Mouse (Mus musculus): ENCODE results near the gene Col4a2.

Gene Col4a2

GRCm38 (mm10) chr8:11359846-11360245 lies 47.2 kb downstream of the Col4a2 start:
- no peak for DNase-seq (ENCODE audit: low read depth)

GRCm38 (mm10) chr8:11361546-11362277 lies 49.1 kb downstream of the Col4a2 start:
- no peak for DNase-seq (ENCODE audit: low read depth)

DNA sequence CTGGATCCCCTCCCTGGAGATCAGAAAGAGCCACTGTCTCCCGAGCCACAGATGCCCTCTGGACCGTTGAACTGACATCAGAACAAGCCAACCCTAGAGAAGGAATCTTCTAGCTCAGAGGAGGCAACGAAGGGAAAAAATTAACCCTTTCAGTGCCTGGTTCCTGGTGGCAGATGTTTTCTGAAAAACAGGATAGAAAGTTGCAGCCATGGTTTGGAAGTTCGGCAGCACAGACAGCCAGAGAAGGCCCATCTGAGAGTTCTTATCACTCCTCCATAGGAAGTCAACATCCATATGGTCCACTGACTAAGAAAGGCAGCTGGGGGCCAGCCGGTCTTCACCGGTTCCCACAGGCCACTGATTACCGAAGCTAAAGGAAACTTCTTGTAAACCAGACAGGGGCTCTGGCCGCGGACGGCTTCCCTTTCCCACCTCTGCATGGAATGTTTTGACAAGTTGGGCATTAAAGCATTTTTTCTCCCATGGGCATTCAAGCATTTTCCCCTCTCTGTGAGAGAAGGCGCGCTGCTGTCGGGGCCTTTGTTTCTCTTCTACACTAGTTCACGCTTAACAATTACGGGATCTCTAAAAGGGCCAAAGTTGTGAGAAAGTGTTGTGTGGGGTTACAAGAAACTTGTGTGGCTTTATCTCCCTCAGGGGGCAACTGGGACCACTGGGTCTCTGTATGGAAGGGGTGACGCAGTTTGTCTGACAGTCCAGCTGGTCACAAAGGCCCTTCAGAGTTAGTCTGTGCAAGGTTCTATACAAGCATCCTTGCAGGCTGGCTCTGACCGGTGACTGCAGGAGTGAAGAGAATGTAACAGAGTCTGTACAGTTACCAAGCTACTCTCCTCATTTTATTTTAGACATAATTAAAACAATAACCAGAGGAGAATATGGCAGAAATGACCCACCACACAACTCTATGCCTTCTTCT lies 49.9 kb downstream of the Col4a2 start:
- DNase-seq (ENCODE audit: low read depth): no peak

GRCm38 (mm10) chr8:11363340-11364126 lies 50.9 kb downstream of the Col4a2 start:
- no peak for DNase-seq (ENCODE audit: low read depth)

DNA sequence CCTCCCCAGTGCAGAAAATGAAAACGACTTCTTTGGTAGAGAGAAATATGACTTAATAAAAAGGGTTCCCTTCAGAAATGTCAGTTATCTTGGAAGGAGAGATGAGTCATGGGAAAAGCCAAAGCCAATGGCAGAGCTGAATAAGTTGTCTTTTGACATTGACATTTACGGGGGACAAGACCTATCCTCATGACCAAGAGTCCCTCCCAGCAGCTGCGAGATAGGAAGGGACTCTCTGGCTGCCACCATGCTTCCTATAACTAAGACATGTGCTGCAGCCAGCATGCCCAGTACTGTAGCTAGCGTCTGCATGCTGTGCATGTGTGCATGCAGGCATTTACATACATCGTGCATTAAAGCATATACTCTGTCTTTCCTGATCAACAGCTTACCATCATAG lies 53.6 kb downstream of the Col4a2 start:
- DNase-seq (ENCODE audit: low read depth): no peak

DNA sequence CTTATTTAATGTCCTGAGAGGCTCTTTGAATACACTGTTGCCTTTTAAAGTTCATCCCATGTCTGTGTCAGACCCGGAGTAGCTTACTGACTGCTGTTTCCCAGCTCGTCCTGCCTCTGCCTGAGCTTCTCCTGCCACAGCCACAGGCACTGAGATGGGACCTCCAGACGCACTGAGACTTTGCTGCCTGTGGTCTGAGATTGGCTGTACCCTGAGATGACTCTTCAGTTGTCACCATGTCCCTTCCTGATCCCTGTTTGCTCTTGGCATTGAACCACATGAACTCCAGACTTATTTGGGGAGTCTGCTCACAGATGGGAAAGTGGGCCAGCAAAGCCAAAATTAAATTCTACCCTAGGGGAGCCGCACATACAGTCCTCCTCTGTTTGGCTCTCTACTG lies 54.1 kb downstream of the Col4a2 start:
- no peak for DNase-seq (ENCODE audit: low read depth)

- DNase-seq (ENCODE audit: low read depth): no peak
These were observed 55.1 kb downstream of the Col4a2 start for GRCm38 (mm10) chr8:11367670-11368069.

DNA sequence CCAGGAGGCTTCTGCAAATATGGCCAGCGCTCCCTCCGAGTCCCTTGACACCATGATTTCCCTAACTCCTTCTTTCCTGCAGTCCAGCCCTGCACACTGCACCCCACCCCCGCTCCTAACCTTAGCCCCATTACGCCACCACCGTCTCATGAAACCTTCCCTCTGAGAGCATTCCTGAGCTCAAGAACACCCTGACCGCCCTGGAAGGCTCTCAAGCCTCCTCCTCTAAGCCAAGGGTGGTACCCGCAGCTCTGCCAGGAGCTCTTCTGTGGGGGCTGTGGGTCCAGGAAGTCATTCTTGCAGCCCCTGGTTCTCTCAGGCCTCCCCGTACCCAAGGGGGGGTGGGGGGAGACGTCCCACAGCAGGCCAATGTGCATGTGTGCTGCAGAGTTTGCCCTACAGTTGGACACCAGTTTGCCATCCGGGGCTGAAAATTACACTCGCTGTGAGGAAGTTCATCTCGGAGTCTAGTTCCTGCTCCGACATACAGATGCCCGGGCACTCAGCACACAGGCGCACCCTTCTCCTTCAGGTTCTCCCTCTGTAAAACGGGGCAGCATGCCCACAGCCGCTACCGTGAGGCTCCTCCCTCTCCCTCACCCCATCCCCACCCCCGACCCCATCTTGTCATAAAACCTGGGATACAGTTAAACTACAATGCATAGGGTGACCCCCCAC lies 57.1 kb downstream of the Col4a2 start:
- DNase-seq (ENCODE audit: low read depth): no peak

DNA sequence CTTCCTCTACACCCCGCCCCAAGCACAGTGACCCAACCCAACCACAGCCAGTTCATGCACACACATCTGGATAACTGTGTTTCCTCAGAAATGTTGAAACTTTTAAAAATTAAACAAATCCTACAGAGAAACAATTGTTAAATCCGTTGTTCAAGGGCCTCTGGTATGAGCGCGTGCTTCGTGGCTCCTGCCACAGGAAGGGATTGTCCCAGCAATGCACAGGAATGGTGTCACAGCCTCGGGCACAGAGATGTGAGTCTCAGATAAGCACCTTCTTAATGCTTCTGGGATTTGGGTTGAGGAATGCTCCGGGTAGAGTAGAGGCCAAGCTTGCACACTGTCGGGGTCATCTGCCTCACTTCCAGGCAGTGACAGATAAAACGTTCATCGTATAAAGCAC lies 58.7 kb downstream of the Col4a2 start:
- DNase-seq (ENCODE audit: low read depth): no peak

GRCm38 (mm10) chr8:11372080-11372479 lies 59.5 kb downstream of the Col4a2 start:
- peak; percentile 72 for DNase-seq (ENCODE audit: low read depth)

- no peak for DNase-seq (ENCODE audit: low read depth)
These were observed 61.2 kb downstream of the Col4a2 start for GRCm38 (mm10) chr8:11373643-11374325.

DNA sequence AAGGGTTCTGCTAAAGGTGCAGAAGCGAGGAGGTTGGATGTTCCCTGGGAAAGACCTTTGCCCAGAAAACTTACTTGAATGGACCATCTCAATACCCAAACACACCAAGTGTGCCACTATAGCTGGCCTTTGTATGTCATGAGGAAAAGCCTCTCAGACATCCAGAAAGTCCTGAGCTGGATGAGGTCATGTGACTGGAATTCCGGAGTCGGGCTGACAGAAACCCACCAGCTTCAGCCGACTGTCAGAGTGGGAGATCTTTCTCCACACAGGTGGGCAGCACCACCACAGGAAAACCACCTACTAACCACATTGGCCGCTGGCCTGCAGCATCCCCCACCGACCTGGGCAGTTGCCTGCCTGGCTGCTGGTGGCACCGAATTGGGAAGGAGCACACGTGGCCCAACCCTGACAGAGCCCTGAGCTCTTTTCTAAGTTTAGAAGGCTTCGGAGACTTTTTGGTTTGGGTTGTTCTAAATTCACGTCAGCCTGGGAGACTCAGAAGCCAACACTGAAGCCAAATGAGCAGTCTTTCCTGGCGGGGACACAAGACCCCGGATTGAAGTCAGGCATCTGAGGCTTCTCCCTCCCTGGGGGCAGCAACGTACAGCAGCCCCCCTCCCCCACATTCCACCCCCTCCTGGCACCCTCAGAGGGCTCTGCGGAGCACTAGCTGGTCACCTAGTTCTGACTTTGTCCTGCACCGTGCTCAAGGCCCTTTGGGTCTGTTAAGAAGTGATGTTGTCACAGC lies 61.9 kb downstream of the Col4a2 start:
- DNase-seq (ENCODE audit: low read depth): no peak

DNA sequence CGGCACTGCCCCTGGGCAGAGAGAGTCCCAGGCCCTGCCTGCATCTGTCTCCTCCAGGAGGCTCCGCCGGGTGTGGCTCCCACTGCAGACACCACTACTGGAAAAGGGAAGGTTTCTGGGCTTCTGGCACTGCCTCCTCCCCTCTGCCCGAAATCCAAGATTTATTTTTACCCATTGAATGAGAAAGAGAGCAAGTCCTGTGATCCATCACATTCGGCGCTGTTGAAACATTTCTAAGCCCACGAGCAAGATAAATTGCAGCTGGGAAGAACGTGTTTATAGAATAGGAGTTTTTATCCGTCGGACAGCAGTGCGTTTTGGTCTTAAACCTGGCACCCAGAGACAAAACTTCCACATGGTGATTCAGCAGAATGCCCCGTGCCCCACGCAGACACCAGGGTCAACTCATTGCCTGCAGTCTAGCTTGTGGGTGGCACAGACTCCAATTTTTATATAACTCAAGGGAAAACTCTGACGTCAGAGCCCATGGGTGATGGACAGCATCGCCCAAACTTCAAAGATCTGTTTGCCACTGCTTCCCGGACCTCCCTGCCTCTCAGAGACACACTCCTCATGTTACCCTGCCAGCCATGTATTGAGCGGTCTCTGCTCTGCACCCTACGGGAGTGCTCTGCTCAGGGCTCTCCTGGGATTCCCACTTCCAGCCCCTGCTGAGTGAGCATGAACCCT lies 63.3 kb downstream of the Col4a2 start:
- no peak for DNase-seq (ENCODE audit: low read depth)

DNA sequence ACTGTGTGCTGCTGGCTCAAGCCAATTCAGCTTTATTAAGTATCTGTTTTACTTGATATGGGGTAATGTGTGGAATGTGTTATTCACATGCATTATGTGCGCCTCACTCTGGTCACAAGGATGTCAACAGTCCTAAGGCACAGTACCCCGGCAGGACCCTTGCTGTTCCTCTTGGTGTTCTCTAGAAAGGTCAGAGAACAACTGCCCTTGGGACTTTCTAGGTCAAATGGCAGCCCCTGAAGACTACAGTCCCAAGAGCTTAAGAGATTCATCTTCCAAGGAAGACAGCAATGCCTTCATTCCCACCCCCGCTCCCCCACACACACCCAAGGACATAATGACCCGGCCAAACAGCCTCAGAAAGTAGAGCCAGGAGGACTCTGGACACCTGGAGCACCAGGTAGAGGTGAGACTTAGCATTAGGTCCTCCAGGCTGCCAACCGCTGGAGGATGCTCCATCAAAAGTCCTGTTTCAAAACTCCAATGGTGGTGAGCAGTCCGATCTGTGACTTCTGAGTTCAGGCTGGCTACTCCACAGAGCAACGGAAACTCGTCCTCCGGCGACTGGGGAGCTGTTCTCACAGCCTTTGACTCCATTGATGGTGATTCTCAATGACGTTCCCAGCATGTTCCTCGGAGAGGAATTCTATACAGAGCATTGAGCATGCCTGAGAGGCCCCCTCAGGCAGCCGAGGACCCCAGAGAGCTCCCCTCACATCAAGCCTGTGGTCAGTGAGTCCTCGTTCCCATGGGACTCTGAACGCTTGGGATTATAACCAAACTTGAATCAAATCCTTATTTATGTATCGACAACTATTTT lies 65.0 kb downstream of the Col4a2 start:
- no peak for DNase-seq (ENCODE audit: low read depth)

GRCm38 (mm10) chr8:11379590-11379989 lies 67.0 kb downstream of the Col4a2 start:
- no peak for DNase-seq (ENCODE audit: low read depth)

DNA sequence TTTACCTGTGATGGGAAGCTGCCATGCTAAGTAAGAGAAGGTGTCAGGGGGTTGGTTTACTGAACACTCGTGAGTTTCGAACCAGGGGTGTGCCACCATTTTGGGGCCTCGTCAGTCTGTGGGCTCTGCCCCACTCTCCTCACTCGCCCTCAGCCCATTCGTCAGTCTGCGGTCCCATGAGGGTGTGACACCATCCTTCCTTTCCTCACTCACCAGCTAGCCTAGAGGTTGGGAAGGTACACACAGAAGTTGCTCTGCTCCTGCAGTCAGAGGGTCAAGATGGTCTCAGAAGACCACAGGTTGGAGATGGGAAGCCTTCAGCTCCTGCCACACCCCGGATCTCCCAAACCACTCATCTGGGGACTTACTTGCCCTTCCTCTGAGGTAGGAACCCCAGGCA lies 68.9 kb downstream of the Col4a2 start:
- no peak for DNase-seq (ENCODE audit: low read depth)

DNA sequence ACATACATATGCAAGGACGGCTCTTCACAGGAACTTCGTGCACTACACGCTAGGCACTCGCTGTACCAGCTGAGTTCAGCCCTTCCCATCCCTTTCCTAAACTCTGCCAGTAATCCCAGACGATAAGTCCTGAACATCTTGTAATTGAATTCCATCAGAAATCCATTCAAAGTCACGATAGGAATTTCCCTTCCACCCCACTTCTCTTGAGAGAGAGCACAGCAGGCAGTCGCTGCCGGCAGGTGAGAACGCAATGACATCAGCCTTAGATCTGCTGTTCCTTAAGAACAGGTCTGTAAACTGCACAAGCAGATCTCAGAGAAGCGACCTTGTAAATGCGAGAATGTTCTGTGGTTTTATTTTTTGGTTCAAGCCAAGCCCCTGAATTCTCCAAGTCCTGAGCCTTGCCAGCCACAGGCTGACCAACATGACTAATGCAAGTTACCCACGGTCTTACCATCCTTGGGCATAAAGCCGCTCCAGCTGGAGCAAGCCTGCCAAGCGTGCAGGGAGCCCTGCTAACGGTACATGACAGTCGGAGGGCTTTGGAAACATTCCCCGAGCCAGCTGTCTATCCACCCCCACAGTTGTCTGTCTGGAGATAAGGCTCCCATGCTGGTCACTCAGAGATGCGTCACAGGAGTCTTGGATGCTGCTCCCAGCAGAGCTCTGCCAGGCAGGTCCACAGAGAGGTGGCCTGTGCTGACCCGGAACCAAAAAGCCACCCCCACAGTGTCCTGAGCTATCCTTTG lies 69.6 kb downstream of the Col4a2 start:
- peak; percentile 46 for DNase-seq (ENCODE audit: low read depth)

DNA sequence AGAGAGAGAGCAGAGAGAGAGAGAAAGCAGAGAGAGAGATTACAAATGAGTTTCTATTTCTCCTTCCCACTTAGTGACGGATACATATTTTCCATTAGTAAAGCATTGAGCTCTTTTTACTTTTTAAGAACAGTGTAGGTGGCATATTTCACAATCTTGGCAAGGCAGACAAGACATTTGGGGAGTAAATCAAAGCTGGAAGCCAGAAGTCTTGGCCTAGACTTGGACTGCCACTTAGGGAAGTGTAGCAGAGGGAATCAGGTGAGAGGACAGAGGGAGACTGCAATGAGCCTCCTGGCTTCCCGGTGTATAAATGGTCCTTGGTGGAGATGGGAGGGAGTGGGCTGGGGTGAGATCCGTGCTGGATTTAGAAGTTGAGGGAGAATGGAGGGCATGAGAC lies 70.3 kb downstream of the Col4a2 start:
- DNase-seq (ENCODE audit: low read depth): no peak
